Mouse (Mus musculus): ENCODE measurements at regions not wholly inside any gene's neighbourhood (a gene's known extent, or its start where the extent isn't known, plus 50 kb on each side); places are given as distances from the start of the nearest gene placed in this dataset.

- no peak for ATAC-seq (ENCODE audit: low FRiP score)
- no peaks in the 10 kb centered on the region for H3K36me3 ChIP-seq
- peaks cover 11% of the 10 kb centered on the region for H3K4me1 ChIP-seq
- no peaks in the 10 kb centered on the region for H3K9me3 ChIP-seq (replicated peaks)
- H3K27ac ChIP-seq (replicated peaks) = no peak overlapping the region
- no peak overlapping the region for H3K9ac ChIP-seq (replicated peaks)
- H3K27me3 ChIP-seq (replicated peaks) = no peaks in the 10 kb centered on the region
- H3K4me2 ChIP-seq = no peak overlapping the region
- no peak overlapping the region for H3K4me3 ChIP-seq (replicated peaks)
Measured at GRCm38 (mm10) chr1:90357391-90357790, 153.6 kb downstream of the Ackr3 start.

DNA sequence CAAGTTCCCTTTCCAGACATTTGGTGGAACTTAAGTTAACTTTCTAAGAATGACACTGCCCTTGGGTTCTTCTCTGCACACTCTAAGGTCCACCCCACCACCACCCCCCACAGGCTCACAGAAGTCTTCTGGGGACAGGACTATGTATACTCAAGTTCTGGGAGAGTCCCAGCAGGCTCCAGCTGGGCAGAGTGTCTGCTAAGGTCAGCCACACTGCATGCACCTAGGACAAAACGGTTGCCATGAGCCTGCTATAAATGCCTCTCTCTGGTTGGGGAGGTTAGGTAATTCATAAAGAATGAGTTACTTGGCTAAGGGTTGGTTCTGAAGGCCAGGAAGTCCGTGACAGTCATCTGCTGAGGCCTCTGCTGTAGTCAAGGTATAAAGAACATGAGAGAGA lies 155.2 kb downstream of the Ackr3 start:
- Histone ChIP-seq H3K4me1 (no peaks in the 10 kb centered on the region), H3K4me2 (no peak overlapping the region), H3K27me3 (replicated peaks) (no peaks in the 10 kb centered on the region), H3K36me3 (no peaks in the 10 kb centered on the region), H3K9me3 (replicated peaks) (no peaks in the 10 kb centered on the region), H3K27ac (replicated peaks) (no peak overlapping the region), H3K4me3 (replicated peaks) (no peak overlapping the region), H3K9ac (replicated peaks) (no peak overlapping the region)
- 78% methylated on average over 2 of the region's 2 CpGs for WGBS
- ATAC-seq (ENCODE audit: low FRiP score) = no peak

- H3K27me3 ChIP-seq (replicated peaks) = no peaks in the 10 kb centered on the region
- whole genome bisulfite sequencing = 93% methylated on average over 3 of the region's 3 CpGs
Measured at GRCm38 (mm10) chr1:90360065-90360464, 156.3 kb downstream of the Ackr3 start.

DNA sequence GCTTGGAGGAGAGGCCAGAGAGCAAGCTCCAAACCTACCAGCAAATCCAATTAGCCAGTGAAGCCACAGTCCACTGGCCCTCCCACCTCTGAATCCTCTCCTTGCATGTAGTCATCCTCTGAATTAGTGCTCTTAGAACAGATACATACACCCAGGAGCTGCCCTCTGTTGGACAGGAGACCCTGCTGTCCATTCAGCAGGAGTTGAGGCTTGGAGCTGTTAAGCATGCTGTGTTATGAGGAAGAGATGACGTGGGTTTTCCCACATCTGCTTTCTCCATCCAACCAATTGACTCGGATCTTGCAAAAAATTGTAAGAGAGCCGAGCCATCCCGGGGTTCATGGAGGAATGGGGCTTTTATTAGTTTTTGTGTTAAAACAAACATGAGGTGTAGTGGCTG lies 160.7 kb downstream of the Ackr3 start:
- Histone ChIP-seq H3K4me3 (replicated peaks) (no peak overlapping the region), H3K9ac (replicated peaks) (no peak overlapping the region), H3K4me1 (no peaks in the 10 kb centered on the region), H3K9me3 (replicated peaks) (no peaks in the 10 kb centered on the region), H3K27me3 (replicated peaks) (no peaks in the 10 kb centered on the region), H3K36me3 (no peaks in the 10 kb centered on the region), H3K27ac (replicated peaks) (no peak overlapping the region), H3K4me2 (no peak overlapping the region)
- no peak for ATAC-seq (ENCODE audit: low FRiP score)
- WGBS = 82% methylated on average over 4 of the region's 4 CpGs

More at GRCm38 (mm10) chr1:90360065-90360464, 156.3 kb downstream of the Ackr3 start:
- H3K27ac ChIP-seq (replicated peaks) = no peak overlapping the region
- no peaks in the 10 kb centered on the region for H3K9me3 ChIP-seq (replicated peaks)
- no peaks in the 10 kb centered on the region for H3K36me3 ChIP-seq
- H3K4me1 ChIP-seq = no peaks in the 10 kb centered on the region
- H3K4me3 ChIP-seq (replicated peaks) = no peak overlapping the region
- no peak overlapping the region for H3K4me2 ChIP-seq
- no peak for ATAC-seq (ENCODE audit: low FRiP score)
- H3K9ac ChIP-seq (replicated peaks) = no peak overlapping the region

- no peak overlapping the region for H3K4me2 ChIP-seq
- WGBS = 89% methylated on average over 10 of the region's 10 CpGs
- H3K4me1 ChIP-seq = no peaks in the 10 kb centered on the region
- H3K27ac ChIP-seq (replicated peaks) = no peak overlapping the region
- no peak overlapping the region for H3K9ac ChIP-seq (replicated peaks)
- no peak for ATAC-seq (ENCODE audit: low FRiP score)
- H3K9me3 ChIP-seq (replicated peaks) = no peaks in the 10 kb centered on the region
- H3K36me3 ChIP-seq = no peaks in the 10 kb centered on the region
- H3K4me3 ChIP-seq (replicated peaks) = no peak overlapping the region
- H3K27me3 ChIP-seq (replicated peaks) = no peaks in the 10 kb centered on the region
Measured at GRCm38 (mm10) chr1:90368581-90368980, 164.8 kb downstream of the Ackr3 start.

DNA sequence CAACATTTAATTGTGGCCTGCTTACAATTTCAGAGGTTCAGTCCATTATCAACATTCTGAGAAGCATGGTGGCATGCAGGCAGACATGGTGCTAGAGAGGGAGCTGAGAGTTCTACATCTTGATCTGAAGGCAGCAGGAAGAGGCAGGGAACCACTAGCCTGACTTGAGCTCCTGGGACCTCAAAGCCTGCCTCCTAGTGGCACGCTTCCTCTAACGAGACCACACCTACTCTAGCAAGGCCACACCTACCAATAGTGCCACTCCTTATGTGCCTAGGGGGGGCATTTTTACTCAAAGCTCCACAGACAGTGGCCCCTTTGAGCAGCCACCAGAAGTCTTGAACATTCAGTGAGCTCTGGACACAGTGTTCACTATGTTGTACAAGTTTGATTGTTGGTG lies 165.5 kb downstream of the Ackr3 start:
- Histone ChIP-seq H3K4me2 (no peak overlapping the region), H3K36me3 (no peaks in the 10 kb centered on the region), H3K9me3 (replicated peaks) (no peaks in the 10 kb centered on the region), H3K4me3 (replicated peaks) (no peak overlapping the region), H3K4me1 (peaks cover 3% of the 10 kb centered on the region), H3K27ac (replicated peaks) (no peak overlapping the region), H3K9ac (replicated peaks) (no peak overlapping the region), H3K27me3 (replicated peaks) (no peaks in the 10 kb centered on the region)
- ATAC-seq (ENCODE audit: low FRiP score) = no peak
- WGBS = 77% methylated on average over 2 of the region's 2 CpGs

DNA sequence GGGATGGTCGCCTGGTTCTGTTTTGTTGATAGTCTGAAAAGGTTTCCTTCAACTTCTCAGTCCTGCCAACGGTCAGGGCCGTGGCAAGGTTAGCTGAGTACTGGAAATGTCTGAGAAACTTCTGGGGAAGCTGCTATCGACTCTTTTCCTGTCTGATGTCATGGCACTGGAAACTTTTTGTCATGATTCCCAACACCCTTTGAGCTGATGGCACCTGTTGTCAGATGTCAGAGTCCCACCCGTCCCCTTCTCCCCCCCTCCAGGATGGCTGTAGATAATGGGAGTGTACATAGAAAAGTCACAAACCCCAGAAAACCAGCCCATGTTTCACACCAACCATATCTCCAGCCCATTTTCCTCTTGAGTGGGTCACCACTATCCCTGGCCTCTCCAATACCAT lies 167.0 kb downstream of the Ackr3 start:
- Histone ChIP-seq H3K27ac (replicated peaks) (no peak overlapping the region), H3K9me3 (replicated peaks) (no peaks in the 10 kb centered on the region), H3K36me3 (no peaks in the 10 kb centered on the region), H3K4me3 (replicated peaks) (no peak overlapping the region), H3K4me2 (no peak overlapping the region), H3K27me3 (replicated peaks) (no peaks in the 10 kb centered on the region), H3K9ac (replicated peaks) (no peak overlapping the region), H3K4me1 (peaks cover 12% of the 10 kb centered on the region)
- WGBS = 78% methylated on average over 5 of the region's 5 CpGs
- no peak for ATAC-seq (ENCODE audit: low FRiP score)

DNA sequence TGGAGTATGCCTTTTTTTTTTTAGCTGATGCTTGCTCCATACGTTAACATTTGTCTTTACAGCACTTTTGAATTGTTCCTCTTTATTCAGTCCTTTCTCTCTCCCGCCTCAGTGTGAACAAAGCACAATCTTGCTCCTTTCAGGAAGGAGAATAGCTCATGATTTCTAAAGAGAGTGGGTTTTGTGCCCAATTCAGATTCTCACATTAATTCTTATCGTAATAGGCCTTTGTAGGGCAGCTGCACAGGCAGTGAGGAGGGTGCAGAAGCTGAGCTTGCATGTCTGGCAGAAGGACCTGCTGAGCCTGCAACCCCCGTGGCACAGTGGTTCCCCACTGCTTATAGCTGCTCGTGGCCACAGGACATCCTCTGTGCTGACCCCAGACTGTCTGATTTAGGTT lies 169.2 kb downstream of the Ackr3 start:
- no peak overlapping the region for H3K9ac ChIP-seq (replicated peaks)
- no peaks in the 10 kb centered on the region for H3K27me3 ChIP-seq (replicated peaks)
- H3K4me3 ChIP-seq (replicated peaks) = no peak overlapping the region
- whole genome bisulfite sequencing = 53% methylated on average over 5 of the region's 5 CpGs
- no peaks in the 10 kb centered on the region for H3K9me3 ChIP-seq (replicated peaks)
- H3K4me2 ChIP-seq = no peak overlapping the region
- no peak for ATAC-seq (ENCODE audit: low FRiP score)
- no peak overlapping the region for H3K27ac ChIP-seq (replicated peaks)
- peaks cover 12% of the 10 kb centered on the region for H3K4me1 ChIP-seq
- H3K36me3 ChIP-seq = no peaks in the 10 kb centered on the region

DNA sequence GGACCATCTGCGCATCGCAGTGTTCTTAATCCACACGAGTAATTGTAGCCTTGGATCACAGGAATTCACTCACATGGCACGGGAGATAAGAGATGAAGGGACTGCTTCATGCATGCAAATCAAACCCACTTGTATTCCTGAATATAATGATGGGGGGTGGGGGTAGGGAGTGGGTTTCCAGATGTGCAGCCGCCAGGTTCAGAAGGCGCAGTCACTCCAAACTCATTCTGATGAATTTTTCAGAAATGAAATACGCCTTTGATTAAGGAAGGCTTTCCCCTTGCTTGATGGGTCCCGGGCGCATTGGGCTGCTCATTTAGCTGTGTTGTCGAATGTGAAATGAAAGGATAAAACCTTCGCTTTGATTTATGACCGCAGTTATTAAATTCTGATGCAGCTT lies 170.7 kb downstream of the Ackr3 start:
- peak; percentile 84 for ATAC-seq (ENCODE audit: low FRiP score)
- H3K4me3 ChIP-seq (replicated peaks) = no peak overlapping the region
- WGBS = 56% methylated on average over 12 of the region's 12 CpGs

GRCm38 (mm10) chr1:90380034-90380705 lies 176.4 kb downstream of the Ackr3 start:
- 91% methylated on average over 9 of the region's 9 CpGs for WGBS
- ATAC-seq (ENCODE audit: low FRiP score) = no peak

More for the DNA sequence above, 170.7 kb downstream of the Ackr3 start:
- no peaks in the 10 kb centered on the region for H3K27me3 ChIP-seq (replicated peaks)
- H3K27ac ChIP-seq (replicated peaks) = peak overlapping the region; percentile 33
- no peak overlapping the region for H3K4me2 ChIP-seq
- no peak overlapping the region for H3K9ac ChIP-seq (replicated peaks)
- no peaks in the 10 kb centered on the region for H3K36me3 ChIP-seq
- peaks cover 12% of the 10 kb centered on the region for H3K4me1 ChIP-seq
- no peaks in the 10 kb centered on the region for H3K9me3 ChIP-seq (replicated peaks)

DNA sequence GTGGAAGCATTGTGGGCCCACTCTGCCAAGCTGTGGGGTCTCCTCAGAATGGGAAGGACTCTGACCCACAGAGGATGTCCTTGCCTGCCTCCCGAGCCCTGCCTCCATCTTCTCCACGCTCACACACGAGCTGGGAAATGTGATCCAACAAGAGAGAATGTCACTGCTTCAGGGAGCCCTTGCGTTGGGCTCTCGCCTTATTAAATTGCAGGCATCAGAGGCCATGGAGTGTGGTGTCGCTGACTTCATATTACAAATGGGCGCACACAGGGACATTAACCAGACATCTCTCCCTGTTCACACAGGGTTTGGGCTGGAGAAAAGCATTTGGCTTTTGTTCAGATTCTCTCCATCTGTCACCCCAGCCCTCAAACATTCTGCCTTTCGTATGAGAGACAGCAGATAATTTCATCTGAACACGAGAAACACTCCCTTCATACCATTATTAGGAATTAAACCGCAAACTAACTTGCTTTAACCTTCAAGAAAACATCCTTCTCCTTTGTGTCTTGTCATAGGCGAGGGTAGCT lies 179.2 kb downstream of the Ackr3 start:
- no peaks in the 10 kb centered on the region for H3K36me3 ChIP-seq
- no peaks in the 10 kb centered on the region for H3K9me3 ChIP-seq (replicated peaks)
- no peak overlapping the region for H3K4me3 ChIP-seq (replicated peaks)
- no peak overlapping the region for H3K9ac ChIP-seq (replicated peaks)
- H3K4me1 ChIP-seq = peaks cover 4% of the 10 kb centered on the region; the same call in 1 of the 2 replicates
- 68% methylated on average over 11 of the region's 11 CpGs for WGBS
- no peaks in the 10 kb centered on the region for H3K27me3 ChIP-seq (replicated peaks)
- no peak for ATAC-seq (ENCODE audit: low FRiP score)
- H3K27ac ChIP-seq (replicated peaks) = no peak overlapping the region
- H3K4me2 ChIP-seq = no peak overlapping the region

More at GRCm38 (mm10) chr1:90380034-90380705, 176.4 kb downstream of the Ackr3 start:
- Histone ChIP-seq H3K9ac (replicated peaks) (no peak overlapping the region), H3K36me3 (no peaks in the 10 kb centered on the region), H3K27me3 (replicated peaks) (no peaks in the 10 kb centered on the region), H3K9me3 (replicated peaks) (no peaks in the 10 kb centered on the region), H3K4me2 (no peak overlapping the region), H3K27ac (replicated peaks) (no peak overlapping the region), H3K4me1 (peaks cover 4% of the 10 kb centered on the region), H3K4me3 (replicated peaks) (no peak overlapping the region)

DNA sequence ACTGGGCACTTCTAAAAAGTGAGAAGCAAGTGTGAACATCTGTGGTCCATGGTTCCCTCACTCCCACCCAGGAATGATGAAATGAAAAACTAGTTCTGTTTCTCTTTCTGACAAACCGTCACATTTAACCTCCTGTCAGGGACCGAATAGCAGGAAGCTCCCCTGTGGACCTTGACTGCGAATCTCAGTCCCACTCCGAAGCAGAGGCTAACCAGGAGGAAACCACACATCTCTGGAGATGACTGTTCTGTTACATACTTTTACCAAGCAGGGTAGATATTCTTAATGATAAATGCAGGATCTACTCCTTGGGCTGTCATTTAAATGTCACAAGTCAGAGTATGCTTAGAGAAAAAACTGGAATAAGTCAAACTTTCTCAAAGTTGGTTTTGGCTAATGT lies 181.2 kb downstream of the Ackr3 start:
- Histone ChIP-seq H3K9me3 (replicated peaks) (no peaks in the 10 kb centered on the region), H3K4me2 (no peak overlapping the region), H3K27me3 (replicated peaks) (no peaks in the 10 kb centered on the region), H3K4me3 (replicated peaks) (no peak overlapping the region), H3K36me3 (no peaks in the 10 kb centered on the region), H3K27ac (replicated peaks) (no peak overlapping the region), H3K4me1 (peaks cover 4% of the 10 kb centered on the region; the same call in 1 of the 2 replicates), H3K9ac (replicated peaks) (no peak overlapping the region)
- WGBS = 78% methylated on average over 4 of the region's 4 CpGs
- no peak for ATAC-seq (ENCODE audit: low FRiP score)

Data from neural tube, embryonic 15.5 days (tissue).